Mouse (Mus musculus): ENCODE results near the gene Atxn10. TPM values are rescaled to one million over a fixed set of nuclear protein-coding genes. Genes with fewer than 3 reads are reported as not detected.
"Not testable (repeated sequence)": the region's sequence is repeated elsewhere in the genome, so short reads cannot be mapped to it uniquely, and the experiment has no call there.

The Atxn10 gene
- polyA plus RNA-seq, 1 experiment: 17.3 TPM

DNA sequence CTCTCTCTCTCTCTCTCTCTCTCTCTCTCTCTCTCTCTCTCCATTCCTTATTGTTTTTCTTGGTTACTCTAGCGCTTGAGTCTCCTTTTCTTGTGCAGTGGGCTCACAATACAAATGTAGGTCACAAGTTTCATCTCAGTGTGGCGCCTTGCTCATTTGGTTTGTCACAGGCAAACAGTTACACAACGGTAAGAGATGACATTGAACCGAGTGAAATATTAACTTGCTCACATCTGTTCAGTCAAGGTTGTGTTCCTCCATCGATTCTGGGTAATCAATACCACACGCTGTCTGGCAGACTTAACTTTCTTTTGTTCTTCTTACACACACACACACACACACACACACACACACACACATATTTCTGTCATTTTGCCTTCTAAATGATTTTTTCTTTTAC is 6.0 kb upstream of the Atxn10 start:
- DNase-seq (ENCODE audit: low read depth, low spot score): no peak
- 40% methylated on average over 6 of the region's 6 CpGs for WGBS

DNA sequence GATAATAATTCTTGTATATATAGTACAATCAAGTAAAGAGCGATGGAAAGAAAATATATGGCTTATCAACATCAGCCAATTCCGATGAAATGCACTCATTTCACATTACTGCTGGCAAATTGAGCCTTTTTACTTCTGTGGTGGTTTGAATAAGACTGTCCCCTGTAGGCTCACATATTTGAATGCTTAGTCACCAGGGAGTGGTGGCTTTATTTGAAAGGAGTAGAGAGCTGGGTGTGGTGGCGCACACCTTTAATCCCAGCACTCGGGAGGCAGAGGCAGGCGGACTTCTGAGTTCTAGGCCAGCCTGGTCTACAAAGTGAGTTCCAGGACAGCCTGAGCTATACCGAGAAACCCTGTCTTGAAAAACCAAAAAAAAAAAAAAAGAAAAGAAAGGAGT is 2.5 kb upstream of the Atxn10 start:
- not testable (repeated sequence) for DNase-seq (ENCODE audit: low read depth, low spot score)
- WGBS: 82% methylated on average over 6 of the region's 6 CpGs

DNA sequence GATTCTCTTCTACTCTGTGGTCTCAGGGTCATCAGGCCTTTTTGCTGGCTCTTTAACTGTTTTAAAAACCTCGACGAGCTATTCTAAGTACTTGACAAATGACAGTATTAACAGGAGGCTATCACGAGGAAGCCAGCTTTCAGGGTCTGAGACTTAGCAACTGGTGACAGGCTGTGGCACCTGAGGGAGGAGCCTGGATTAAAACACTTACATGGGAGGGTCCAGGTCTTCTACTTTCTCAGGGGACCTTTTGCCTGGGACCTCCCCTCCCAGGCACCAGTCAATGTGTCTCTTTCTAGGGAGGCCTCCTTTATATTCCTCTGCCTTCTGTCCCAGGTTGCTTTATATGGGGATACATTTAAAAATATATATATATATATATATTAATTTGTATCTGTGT is 1.8 kb upstream of the Atxn10 start:
- 74% methylated on average over 3 of the region's 3 CpGs for WGBS
- DNase-seq (ENCODE audit: low read depth, low spot score): no peak

DNA sequence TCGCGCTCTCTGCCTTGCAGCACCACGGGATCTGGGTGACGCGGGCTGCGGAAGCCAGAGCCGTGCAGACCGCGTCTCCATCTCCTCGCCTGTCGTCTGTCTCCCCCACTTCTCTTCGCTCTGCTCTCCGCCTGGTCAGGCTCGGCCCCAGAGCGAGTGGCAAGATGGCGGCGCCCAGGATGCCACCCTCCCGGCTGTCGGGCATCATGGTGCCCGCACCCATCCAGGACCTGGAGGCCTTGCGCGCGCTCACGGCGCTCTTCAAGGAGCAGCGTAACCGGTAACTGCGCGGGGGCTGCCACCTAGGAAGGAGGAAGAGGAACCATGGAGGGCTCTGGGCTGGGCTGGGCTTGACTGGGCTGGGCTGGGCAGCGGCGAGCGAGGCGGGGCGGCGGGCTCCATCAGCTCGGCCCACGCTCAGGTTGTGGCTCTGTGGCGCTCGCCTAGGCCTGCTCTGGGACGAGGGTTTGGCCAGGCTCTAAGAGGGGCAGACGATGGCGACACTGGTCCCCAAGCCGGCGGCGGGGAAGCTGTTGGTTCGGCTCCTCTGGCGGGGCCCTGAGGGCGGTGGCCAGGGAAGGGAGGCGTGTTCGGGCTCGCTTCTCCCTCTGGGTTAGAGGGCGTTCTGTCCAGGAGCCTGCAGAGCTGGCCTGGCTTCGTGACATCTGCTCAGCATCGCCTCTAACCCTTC is 401 bp downstream of the Atxn10 start:
- WGBS: under 1% methylated on average over 54 of the region's 54 CpGs
- no peak for DNase-seq (ENCODE audit: low read depth, low spot score)

DNA sequence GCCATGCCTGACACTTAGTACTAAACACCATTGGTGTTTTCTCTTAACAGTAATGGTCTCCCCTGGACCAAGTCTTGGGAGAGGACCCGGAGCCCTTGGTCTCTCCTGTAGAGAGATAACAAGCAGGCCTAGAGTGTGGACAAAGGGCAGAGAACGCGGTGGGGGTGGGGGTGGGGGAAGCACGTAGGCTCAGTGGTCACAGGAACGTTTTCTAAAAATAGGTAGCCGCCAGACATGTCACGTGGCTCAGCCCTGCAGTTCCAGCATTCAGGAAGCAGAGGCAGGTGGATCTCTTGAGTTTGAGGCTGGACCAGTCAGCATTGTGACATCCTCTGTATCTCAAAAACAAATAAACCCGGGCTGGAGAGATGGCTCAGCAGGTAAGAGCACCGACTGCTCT is 1.2 kb downstream of the Atxn10 start:
- WGBS: 49% methylated on average over 9 of the region's 9 CpGs
- DNase-seq (ENCODE audit: low read depth, low spot score): no peak

DNA sequence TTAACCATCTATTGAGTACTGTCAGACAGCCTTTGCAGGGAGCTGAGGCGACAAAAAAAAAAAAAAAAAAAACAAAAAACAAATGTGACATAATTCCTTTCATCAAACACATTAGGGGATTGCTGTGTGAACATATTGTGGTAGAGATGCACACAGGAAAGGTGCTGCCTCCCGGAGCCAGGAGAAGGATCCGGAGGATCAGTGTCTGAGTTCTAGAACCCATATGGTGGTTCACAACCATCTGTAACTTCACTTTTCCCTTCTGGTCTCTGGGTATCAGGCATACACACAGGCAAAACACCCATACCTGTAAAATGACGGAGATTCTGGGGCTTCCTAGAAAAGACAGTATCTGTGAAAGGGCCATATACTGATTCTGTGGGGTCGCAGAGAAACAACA is 1.9 kb downstream of the Atxn10 start:
- 92% methylated on average over 5 of the region's 5 CpGs for WGBS

DNA sequence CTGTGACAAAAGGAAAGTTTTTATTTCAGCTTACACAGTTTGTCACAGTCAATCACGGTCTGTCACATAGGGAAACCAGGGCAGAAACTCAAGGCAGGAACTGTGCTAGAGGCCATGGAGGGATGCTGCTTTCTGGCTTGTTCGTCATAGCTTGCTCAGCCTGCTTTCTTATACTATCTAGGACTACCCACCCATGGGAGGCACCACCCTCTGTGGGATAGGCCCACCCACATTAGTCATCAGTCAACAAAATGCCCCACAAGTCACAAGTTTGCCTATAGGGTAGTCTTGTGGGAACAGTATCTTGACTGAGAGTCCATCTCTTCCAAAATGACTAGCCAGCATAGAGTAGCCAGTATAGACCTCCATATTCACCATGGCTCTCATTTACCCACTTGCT is 6.2 kb downstream of the Atxn10 start:
- DNase-seq (ENCODE audit: low read depth, low spot score): no peak
- WGBS: 92% methylated on average over 2 of the region's 2 CpGs

More for the DNA sequence above, 1.9 kb downstream of the Atxn10 start:
- DNase-seq (ENCODE audit: low read depth, low spot score): no peak

DNA sequence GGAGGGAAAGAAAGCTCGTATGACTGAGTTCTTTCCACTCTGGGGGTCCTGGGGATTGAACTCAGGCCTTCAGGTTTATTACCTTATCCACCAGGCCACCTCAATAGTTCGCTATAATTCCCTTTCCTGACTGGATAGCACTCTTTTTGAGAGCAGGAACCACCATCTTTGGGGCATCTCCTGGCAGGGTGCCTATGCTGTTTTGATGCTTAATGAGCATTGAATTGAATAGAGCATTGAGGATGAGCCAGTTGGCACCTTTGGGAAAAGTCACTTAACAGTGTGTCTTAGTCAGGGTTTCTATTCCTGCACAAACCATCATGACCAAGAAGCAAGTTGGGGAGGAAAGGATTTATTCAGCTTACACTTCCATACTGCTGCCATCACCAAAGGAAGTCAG is 8.6 kb downstream of the Atxn10 start:
- no peak for DNase-seq (ENCODE audit: low read depth, low spot score)
- 75% methylated on average over 2 of the region's 2 CpGs for WGBS

DNA sequence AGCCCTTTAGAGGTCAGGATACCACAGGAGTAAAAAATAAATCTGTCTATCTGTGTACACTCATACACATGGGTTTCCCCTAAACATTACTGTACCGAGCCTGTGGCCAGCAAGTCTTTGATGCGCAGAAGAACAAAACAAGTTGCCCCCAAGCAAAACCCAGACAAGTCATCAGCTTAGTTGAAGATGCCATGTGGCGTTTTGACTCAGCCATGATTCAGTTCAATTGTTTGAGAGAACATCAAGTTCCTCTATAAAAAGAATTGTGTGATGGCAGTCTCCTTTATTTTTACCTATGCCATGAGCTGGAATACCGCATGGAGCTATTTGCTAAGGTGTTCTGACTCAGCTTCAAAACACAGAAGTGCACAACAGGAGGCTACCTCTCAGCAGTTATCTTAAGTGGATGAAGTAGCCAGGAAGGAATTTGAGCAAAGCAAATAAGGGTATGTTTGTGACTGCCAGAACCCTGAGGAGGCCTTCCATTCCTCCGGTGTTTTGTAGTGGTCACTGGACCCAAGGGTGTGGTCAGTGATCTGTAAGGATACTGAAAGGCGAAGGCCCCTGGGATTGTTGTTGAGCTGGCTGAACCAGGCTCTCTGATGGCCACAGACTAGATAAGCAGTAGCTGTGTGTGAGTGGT is 11.1 kb downstream of the Atxn10 start:
- WGBS: 71% methylated on average over 6 of the region's 6 CpGs
- DNase-seq (ENCODE audit: low read depth, low spot score): no peak

DNA sequence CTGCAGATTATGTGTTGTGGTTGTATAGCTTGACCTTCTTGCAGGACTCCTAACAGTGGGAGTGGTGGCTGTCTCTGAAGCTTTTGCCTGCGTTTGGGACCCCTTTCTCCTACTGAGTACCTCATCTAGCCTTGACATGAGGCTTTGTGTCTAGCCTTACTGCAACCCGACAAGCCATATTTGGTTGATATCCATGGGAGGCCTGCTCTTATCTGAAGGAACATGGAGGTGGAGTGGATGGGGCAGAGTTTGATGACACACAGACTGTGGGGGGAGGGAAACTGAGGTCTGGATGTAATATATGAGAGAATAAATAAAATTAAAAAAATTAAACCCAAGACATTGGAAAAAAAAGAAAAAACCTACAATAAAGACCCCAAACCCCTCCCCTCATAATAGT is 14.1 kb downstream of the Atxn10 start:
- 92% methylated on average over 2 of the region's 2 CpGs for WGBS
- no peak for DNase-seq (ENCODE audit: low read depth, low spot score)

DNA sequence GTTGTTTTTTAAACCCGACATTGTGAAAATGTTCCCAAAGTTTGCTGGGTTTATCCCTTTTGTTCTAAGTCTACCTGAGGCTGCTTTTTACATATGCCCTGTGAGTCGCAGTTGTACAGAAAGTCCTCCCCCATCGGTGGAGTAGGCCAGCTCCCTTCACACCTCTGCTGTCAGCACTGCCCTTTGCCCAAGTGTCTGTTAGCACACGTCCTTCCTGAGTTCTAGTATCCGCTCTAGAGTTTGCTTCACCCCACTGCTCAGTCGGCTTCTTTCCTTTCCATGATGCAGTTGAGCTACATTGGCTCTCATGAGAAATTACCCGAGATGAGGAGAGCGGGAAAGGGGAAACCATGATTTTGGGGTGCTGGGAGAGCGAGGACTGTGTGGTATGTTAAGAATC is 18.0 kb downstream of the Atxn10 start:
- 87% methylated on average over 9 of the region's 9 CpGs for WGBS
- DNase-seq (ENCODE audit: low read depth, low spot score): no peak

DNA sequence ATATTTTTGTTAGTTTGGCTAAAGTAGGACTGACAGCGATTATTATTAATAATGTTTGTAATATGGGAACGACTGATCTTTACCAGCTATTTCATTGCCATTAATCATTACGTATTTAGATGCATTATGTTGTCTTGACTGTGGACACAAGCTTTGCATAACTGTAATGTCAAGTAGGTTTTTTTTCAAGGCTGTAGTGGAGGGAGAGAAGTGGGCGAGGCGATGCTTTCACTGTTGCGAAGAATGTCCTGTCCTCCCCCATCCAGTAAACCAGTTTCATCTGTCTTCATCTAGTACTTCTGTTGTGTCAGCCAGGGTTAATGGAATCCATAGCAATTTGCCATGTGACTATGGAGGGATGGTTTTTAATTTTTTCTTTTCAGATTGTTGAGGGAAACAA is 20.1 kb downstream of the Atxn10 start:
- 84% methylated on average over 6 of the region's 6 CpGs for WGBS
- no peak for DNase-seq (ENCODE audit: low read depth, low spot score)

DNA sequence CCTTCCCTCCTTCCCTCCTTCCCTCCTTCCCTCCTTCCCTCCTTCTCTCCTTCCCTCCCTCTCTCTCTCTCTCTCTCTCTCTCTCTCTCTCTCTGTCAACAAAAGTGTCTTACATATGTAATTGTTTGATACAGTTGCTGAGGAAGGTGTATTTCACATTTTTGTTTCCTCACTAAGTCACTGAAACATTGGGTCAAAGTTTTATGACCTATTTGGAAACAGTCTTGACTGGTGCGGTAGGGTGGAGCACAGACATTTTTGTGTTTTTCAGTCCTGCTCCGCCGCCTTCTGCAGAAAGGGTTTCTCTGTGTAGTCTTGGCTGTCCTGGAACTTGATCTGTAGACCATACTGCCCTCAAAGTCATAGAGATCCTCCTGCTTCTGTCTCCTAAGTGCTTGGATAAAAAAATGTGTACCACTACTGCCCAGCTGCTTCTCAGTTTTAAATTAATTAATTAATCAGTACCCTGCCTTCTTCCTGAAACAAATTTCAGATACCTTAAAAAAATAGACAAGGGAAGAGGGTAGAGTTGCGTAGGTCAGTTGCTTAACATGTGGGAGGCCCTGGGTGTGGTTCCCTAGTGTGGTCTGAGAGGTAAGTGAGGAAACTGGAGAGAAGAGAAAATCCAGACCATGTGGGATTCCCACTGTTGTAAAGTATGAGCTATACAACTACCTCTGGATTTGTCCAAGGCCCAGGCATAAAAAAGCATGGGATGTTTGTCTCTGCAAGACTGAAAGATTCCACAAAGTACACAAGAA is 21.6 kb downstream of the Atxn10 start:
- 52% methylated on average over 4 of the region's 4 CpGs for WGBS
- no peak for DNase-seq (ENCODE audit: low read depth, low spot score)

DNA sequence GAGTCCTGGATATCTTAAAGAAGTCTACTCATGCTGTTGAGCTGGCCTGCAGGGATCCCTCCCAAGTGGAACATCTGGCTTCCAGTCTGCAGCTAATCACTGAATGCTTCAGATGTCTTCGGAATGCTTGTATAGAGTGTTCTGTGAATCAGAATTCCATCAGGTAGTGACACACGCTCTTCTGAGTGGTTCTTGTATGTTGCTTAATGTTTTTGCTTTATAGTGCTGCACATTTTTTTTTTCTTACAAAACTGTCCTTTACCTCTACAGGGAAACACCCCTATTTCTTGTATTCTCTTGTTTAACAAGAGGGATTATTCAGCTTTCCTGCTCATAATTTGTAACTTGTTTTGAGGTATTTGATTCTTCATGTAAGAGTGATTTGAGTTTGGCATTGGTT is 23.4 kb downstream of the Atxn10 start:
- no peak for DNase-seq (ENCODE audit: low read depth, low spot score)
- WGBS: 82% methylated on average over 2 of the region's 2 CpGs

DNA sequence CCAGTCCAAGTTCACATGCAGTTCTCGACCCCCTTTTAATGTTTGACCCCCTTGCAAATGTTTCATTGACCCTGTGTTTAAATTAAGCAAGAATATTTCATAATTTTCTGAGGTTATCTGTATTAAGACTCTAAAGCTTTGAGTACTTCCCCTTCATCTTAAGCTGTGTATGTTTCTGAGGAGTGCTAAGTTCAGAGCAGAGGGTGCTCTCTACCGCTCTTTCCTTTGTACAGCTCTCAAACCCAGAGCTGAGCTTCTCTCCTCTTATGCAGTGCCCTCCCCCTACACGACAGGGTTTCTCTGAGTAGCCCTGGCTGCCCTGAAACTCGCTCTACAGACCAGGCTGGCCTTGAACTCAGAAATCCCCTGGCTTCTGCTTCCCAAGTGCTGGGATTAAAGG is 23.9 kb downstream of the Atxn10 start:
- DNase-seq (ENCODE audit: low read depth, low spot score): no peak
- WGBS: 83% methylated on average over 4 of the region's 4 CpGs

DNA sequence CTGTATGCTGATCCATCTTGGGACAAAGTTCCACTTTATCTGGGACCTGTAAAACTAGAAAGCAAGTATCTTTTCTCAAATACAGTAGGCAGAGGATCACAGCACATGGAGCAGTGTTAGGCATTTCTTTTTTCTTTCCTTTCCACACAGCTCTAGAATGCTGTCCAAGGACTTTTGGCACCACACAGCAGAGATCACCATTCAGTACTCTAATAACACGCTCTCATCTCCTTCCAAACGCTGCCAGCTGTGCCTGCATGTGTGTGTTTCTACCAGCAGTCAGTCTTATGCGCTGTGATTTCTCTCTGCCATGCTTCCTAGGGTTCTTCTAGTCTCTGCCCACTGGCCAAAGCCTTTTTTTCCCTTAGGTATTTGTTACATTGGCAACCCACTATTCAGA is 28.3 kb downstream of the Atxn10 start:
- 74% methylated on average over 3 of the region's 3 CpGs for WGBS
- no peak for DNase-seq (ENCODE audit: low read depth, low spot score)

DNA sequence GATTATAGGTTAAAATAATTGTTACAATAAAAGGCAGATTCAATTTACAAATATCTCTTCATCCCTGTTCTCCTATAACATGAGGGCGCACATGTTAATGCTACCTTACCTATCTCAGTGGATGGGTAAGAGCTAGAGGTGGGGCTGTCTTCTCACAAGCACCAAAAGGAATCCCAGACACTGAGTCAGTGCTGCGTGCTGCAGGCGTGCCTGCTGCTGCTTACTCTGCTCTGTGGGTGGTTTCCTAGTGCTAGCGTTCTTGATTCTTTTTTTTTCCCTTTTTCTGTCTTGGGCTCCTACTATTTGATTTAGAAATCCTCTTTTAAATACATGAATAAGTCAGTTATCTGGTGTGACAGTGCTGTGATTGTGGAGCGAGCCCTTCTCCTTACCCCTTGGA is 30.9 kb downstream of the Atxn10 start:
- DNase-seq (ENCODE audit: low read depth, low spot score): no peak
- WGBS: 88% methylated on average over 5 of the region's 5 CpGs

DNA sequence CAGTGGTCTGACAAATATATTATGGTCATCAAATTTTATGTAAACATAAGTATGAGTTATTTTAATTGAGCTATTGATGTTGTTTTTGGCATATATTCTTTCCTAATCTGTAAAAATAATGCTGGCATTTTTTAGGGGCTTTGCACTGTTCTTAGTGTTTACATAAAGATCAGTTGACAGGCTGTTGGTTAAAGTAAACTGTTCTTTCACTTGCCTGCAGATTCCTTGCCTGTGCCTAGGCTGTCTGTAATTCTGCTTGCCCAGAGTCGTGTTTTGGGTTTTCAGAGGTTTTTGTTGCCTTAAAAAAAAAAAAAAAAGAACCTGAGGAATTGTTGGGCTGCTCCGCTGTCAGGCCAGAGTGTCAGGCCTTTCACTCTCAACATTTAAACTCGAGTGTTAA is 33.7 kb downstream of the Atxn10 start:
- DNase-seq (ENCODE audit: low read depth, low spot score): no peak
- WGBS: 49% methylated on average over 3 of the region's 3 CpGs

DNA sequence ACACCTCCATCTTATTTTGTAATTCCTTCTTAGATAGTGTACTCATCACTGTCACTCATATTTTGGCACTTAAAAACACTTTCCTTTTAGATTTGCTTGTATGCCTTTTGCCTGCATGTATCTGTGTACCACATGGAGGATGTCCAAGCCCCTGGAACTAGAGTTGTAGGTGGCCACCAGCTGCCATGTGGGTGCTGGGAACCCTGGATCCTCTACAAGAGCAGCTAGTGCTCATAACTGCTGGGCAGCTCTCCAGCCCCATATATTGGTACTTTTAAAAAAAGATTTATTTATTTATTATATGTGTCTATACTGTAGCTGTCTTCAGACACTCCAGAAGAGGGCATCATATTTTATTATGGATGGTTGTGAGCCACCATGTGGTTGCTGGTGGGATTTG is 37.1 kb downstream of the Atxn10 start:
- DNase-seq (ENCODE audit: low read depth, low spot score): no peak

DNA sequence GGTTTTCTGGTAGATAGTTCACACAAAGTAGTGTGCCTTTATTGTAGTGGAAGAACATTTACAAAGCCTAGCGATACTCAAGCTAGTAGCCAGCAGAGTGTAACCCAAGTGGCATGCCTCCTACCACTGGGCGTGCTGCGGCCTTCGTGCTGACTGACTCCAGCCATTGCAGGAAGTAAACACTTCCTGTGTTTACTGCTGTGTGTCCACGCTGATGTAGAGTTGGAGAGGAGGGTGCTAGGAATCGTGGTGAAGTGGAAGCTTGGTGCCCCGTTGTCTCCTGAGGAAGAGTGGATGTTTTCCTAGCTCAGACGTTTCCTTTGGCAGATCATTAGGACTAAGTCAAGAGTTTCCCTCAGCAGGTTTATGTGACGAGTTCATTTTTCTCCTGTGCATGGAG is 47.4 kb downstream of the Atxn10 start:
- WGBS: 67% methylated on average over 9 of the region's 9 CpGs
- DNase-seq (ENCODE audit: low read depth, low spot score): no peak

DNA sequence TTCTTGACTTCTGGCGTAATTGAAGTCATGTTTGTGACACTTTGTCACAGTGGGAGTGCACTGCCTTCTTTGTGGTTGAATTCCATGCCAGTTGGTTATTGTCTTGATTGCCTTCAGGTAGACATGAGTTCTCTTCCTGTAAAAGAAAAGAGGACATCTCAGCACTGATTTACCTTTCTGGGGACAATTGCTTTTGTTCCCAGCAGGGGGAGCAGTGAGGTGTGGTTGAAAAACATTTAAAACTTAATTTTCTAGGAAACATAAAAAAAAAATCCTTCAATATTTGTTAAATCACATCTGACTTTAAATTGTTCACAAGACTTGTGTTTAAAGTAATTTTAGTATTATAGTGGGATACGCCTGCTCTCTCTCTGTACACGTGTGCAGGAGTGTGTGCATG is 52.7 kb downstream of the Atxn10 start:
- 94% methylated on average over 3 of the region's 3 CpGs for WGBS
- DNase-seq (ENCODE audit: low read depth, low spot score): no peak

Measured in large intestine, adult 2 months (tissue).